Mouse (Mus musculus) brain, embryonic 14.5 days (tissue): ENCODE data around the gene Cilp2. TPM values are rescaled to one million over a fixed set of nuclear protein-coding genes. Genes with fewer than 3 reads are reported as not detected.
A peak's percentile ranks its signal among the peaks of the same experiment; 100 is the strongest.

Source experiments
- DNase-seq: peaks from one replicate; pipeline ENCODE4 v3.0.0-alpha.2; 2011; ENCODE audit warnings: low read depth
- CTCF ChIP-seq: fragments of 200-500 bp; IDR thresholded peaks from 2 replicates; pipeline ENCODE4 v1.5.1; 2012; ENCODE audit warnings: inconsistent platforms, mild to moderate bottlenecking, moderate library complexity, borderline replicate concordance; ENCODE audit not compliant: insufficient read depth, insufficient read length; ENCODE audit errors: extremely low read depth
- POLR2A ChIP-seq: fragments of 200-500 bp; IDR thresholded peaks from 2 replicates; pipeline ENCODE4 v1.6.1; 2012; ENCODE audit warnings: mild to moderate bottlenecking, inconsistent platforms, borderline replicate concordance; ENCODE audit not compliant: poor library complexity, insufficient read depth, insufficient read length, severe bottlenecking; ENCODE audit errors: extremely low read depth
- polyA plus RNA-seq: library from polyadenylated mRNA; depleted of rRNA; stranded (reverse); fragments of >200 nt; gene quantifications from 2 replicates; pipeline ENCODE4 v1.2.3, GENCODE M21; 2012

The Cilp2 gene
- polyA plus RNA-seq, 1 experiment: 5.6 TPM

- no peak for DNase-seq
- no peak for TF ChIP-seq POLR2A
- no peak for TF ChIP-seq CTCF
Measured at GRCm38 (mm10) chr8:69912478-69913074, 25.1 kb upstream of the Cilp2 start.

- TF ChIP-seq CTCF (no peak), POLR2A (no peak)
- DNase-seq: no peak
Measured at GRCm38 (mm10) chr8:69911917-69912316, 24.4 kb upstream of the Cilp2 start.

- TF ChIP-seq CTCF (no peak), POLR2A (no peak)
Measured at GRCm38 (mm10) chr8:69907106-69907505, 19.6 kb upstream of the Cilp2 start.

GRCm38 (mm10) chr8:69906260-69906659 lies 18.8 kb upstream of the Cilp2 start:
- no peak for DNase-seq

More at GRCm38 (mm10) chr8:69907106-69907505, 19.6 kb upstream of the Cilp2 start:
- DNase-seq: no peak

GRCm38 (mm10) chr8:69904096-69904495 lies 16.6 kb upstream of the Cilp2 start:
- no peak for TF ChIP-seq CTCF
- TF ChIP-seq POLR2A: no peak
- no peak for DNase-seq

More at GRCm38 (mm10) chr8:69906260-69906659, 18.8 kb upstream of the Cilp2 start:
- TF ChIP-seq CTCF: no peak
- no peak for TF ChIP-seq POLR2A

- peak; percentile 89 for TF ChIP-seq POLR2A
- TF ChIP-seq CTCF: no peak
- DNase-seq: peak; percentile 100
Measured at GRCm38 (mm10) chr8:69903063-69903542, 15.6 kb upstream of the Cilp2 start.

GRCm38 (mm10) chr8:69902163-69903062 lies 14.9 kb upstream of the Cilp2 start, which contains the start of the genes Tssk6, Ndufa13 and Yjefn3:
Gene Tssk6, plus strand, starts transcription at chr8:69902184.
Gene Ndufa13, minus strand, starts transcription at chr8:69902558.
Gene Yjefn3, minus strand, starts transcription at chr8:69902712.
- DNase-seq: no peak
- TF ChIP-seq POLR2A (no peak), CTCF (no peak)

GRCm38 (mm10) chr8:69901484-69902162 lies 14.1 kb upstream of the Cilp2 start:
- TF ChIP-seq CTCF: peak; percentile 70
- peak; percentile 61; the same call in 1 of the 2 replicates for TF ChIP-seq POLR2A
- peak; percentile 99 for DNase-seq

- DNase-seq: no peak
- TF ChIP-seq POLR2A (no peak), CTCF (no peak)
Measured at GRCm38 (mm10) chr8:69900895-69901451, 13.5 kb upstream of the Cilp2 start.

GRCm38 (mm10) chr8:69899876-69900275 lies 12.4 kb upstream of the Cilp2 start:
- no peak for DNase-seq
- TF ChIP-seq CTCF (no peak), POLR2A (no peak)
